Mouse (Mus musculus) lung, adult 2 months (tissue): ENCODE measurements at regions not wholly inside any gene's neighbourhood (a gene's known extent, or its start where the extent isn't known, plus 50 kb on each side); places are given as distances from the start of the nearest gene placed in this dataset.

Source experiments
- CTCF ChIP-seq: fragments of 200-500 bp; IDR thresholded peaks from 2 replicates; pipeline ENCODE4 v1.5.1; 2011; ENCODE audit warnings: mild to moderate bottlenecking, low read length, control low read depth; ENCODE audit not compliant: insufficient read depth
- POLR2A ChIP-seq: fragments of 200-500 bp; IDR thresholded peaks from 2 replicates; pipeline ENCODE4 v1.6.1; 2011; ENCODE audit warnings: low read depth, mild to moderate bottlenecking, control low read depth, low read length, borderline replicate concordance; ENCODE audit errors: extremely low read depth

- no peak for TF ChIP-seq CTCF
- no peak for TF ChIP-seq POLR2A
Measured at GRCm38 (mm10) chr9:74348776-74349175, 238.6 kb downstream of the Wdr72 start.
